Mouse (Mus musculus): ENCODE measurements around the gene Arhgap11a.

DNA sequence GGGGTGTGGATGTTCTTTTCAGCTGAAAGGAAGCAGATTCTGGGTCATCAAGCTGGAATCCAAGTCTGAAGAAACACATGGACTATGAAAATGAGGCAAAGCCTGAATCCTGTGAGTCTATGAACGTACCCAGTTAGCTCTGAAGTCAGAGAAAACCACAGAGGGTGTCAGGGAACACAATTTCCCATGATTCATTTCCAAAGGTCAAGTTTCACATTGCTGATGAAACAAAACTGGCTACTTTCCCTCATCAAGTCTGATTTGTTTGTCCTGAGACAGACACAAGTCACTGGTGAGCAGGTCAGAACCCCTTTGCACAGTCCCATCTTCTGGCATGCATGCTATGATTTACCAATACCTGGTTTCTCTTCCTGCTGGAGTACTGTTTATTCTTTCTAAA, 37.6 kb upstream of the Arhgap11a start:
- no peak for TF ChIP-seq CTCF (IDR thresholded peaks at IDR 0.05; ENCODE audit: extremely low read depth, insufficient read length, insufficient replicate concordance, low read depth, low read length)
- TF ChIP-seq POLR2A (IDR thresholded peaks at IDR 0.05; ENCODE audit: low read depth, low read length), result no peak

Data from small intestine, adult 2 months (tissue).